Mouse (Mus musculus) neural tube, embryonic 11.5 days (tissue): ENCODE measurements around the gene Gm42791. TPM values are rescaled to one million over a fixed set of nuclear protein-coding genes. Genes with fewer than 3 reads are reported as not detected.

ENCODE experiments used
- ATAC-seq: fragments of 200-750 bp; cut with Nextera tagmentation; 2 replicates; pipeline ENCODE4 v1.8.0; 2017; ENCODE audit warnings: moderate number of reproducible peaks, mild to moderate bottlenecking, moderate TSS enrichment, moderate library complexity; ENCODE audit not compliant: insufficient read depth, low FRiP score, low TSS enrichment
- DNase-seq: peaks from one replicate; pipeline ENCODE4 v3.0.0-alpha.2; 2015; ENCODE audit warnings: low spot score
- H3K27ac ChIP-seq: fragments of 300-500 bp; sonication (generic); 2 replicates; pipeline ENCODE4 v1.5.1; 2014; ENCODE audit warnings: low read depth, mild to moderate bottlenecking, low read length
- H3K27me3 ChIP-seq: fragments of 300-500 bp; sonication (generic); 2 replicates; pipeline ENCODE4 v1.6.1; 2014; ENCODE audit warnings: mild to moderate bottlenecking, low read length, mixed read lengths; ENCODE audit not compliant: control insufficient read depth, insufficient read depth
- H3K36me3 ChIP-seq: fragments of 300-500 bp; sonication (generic); 2 replicates; pipeline ENCODE4 v1.6.1; 2014; ENCODE audit warnings: mild to moderate bottlenecking, low read length, moderate library complexity, mixed read lengths; ENCODE audit not compliant: control insufficient read depth, insufficient read depth
- H3K4me1 ChIP-seq: fragments of 300-500 bp; sonication (generic); 2 replicates; pipeline ENCODE4 v1.6.1; 2014; ENCODE audit warnings: low read length, mixed read lengths; ENCODE audit not compliant: control insufficient read depth, insufficient read depth
- H3K4me2 ChIP-seq: fragments of 300-500 bp; sonication (generic); 2 replicates; pipeline ENCODE4 v1.6.1; 2014; ENCODE audit warnings: low read depth, mild to moderate bottlenecking, moderate library complexity
- H3K4me3 ChIP-seq: fragments of 300-500 bp; sonication (generic); 2 replicates; pipeline ENCODE4 v1.5.1; 2014; ENCODE audit warnings: low read depth, low read length
- H3K9ac ChIP-seq: fragments of 300-500 bp; sonication (generic); 2 replicates; pipeline ENCODE4 v1.6.1; 2014; ENCODE audit warnings: mild to moderate bottlenecking, low read length
- H3K9me3 ChIP-seq: fragments of 300-500 bp; sonication (generic); 2 replicates; pipeline ENCODE4 v1.6.1; 2016; ENCODE audit warnings: low read length; ENCODE audit not compliant: control insufficient read depth
- WGBS: fragments of 180-500 bp; shearing (Covaris S2); extraction: QIAGEN DNeasy Blood & Tissue Kit; methylation state at CpG from one replicate; pipeline ENCODE4 v1.1.7; 2014; 5-methylcytosine and 5-hydroxymethylcytosine counted together
- polyA plus RNA-seq: library from polyadenylated mRNA; unstranded; fragments of >200 nt; fragmentation: Nextera tagmentation; extraction: Ambion mirVana; gene quantifications from 2 replicates; pipeline ENCODE4 v1.2.1, GENCODE M21; 2014

Gm42791 gene
- polyA plus RNA-seq, 1 experiment from 2014 or later: 2.0 TPM

DNA sequence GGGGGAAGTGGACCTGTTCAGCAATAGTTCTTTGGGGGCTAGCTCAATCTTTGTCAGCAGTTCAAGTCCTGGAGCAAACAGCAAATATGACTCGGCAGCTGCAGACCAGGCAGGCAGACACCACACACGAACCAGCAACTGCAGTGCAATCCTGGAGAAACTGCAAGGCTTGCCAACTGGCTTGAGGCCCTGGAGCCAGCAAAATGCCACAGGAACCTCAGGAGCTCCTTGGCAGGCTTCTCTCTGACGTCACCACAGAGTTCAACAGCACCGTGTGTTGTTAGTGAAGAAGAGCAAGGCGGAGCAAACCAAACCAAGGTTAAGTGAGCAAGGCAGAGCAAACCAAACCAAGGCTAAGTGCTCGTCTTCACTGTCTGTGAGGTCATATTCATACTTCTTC is 145.4 kb downstream of the Gm42791 start:
- Histone ChIP-seq H3K9ac (no peak overlapping the region), H3K4me2 (no peak overlapping the region), H3K27me3 (no peaks in the 10 kb centered on the region), H3K4me3 (no peak overlapping the region), H3K9me3 (no peaks in the 10 kb centered on the region), H3K27ac (no peak overlapping the region), H3K4me1 (no peaks in the 10 kb centered on the region; the same call in 1 of the 2 replicates), H3K36me3 (no peaks in the 10 kb centered on the region)
- DNase-seq: no peak
- ATAC-seq: no peak
- WGBS: 89% methylated on average over 6 of the region's 6 CpGs

GRCm38 (mm10) chr5:148847032-148847431 is 147.9 kb downstream of the Gm42791 start:
- WGBS: 95% methylated on average over 5 of the region's 5 CpGs
- H3K4me2 ChIP-seq: no peak overlapping the region
- no peak overlapping the region for H3K9ac ChIP-seq
- H3K4me1 ChIP-seq: no peaks in the 10 kb centered on the region; the same call in 1 of the 2 replicates
- no peaks in the 10 kb centered on the region for H3K9me3 ChIP-seq
- H3K27ac ChIP-seq: no peak overlapping the region
- ATAC-seq (no peak), DNase-seq (no peak)
- H3K4me3 ChIP-seq: no peak overlapping the region
- H3K36me3 ChIP-seq: no peaks in the 10 kb centered on the region
- no peaks in the 10 kb centered on the region for H3K27me3 ChIP-seq

Other genes with a start within 250 kb of the Gm42791 start
- gene Katnal1, start 65.8 kb downstream of the Gm42791 start, polyA plus RNA-seq: 23.4 and 34.1 TPM in 2 replicates
- gene Uspl1, start 189.2 kb upstream of the Gm42791 start, polyA plus RNA-seq: 73.3 and 78.6 TPM in 2 replicates
- gene Hmgb1, start 189.3 kb upstream of the Gm42791 start, polyA plus RNA-seq: 1,783 and 1,801 TPM in 2 replicates